Mouse (Mus musculus) T-helper 2 cell (primary cell): ENCODE data around the gene B3gnt9.

Experiments
- in situ Hi-C: fragments of 300-600 bp; cut with MboI, MseI; formaldehyde crosslinking; loops from one replicate; pipeline ENCODE4 v1.15.1; 2025; ENCODE audit warnings: high pct_unique_total_duplicates

Gene B3gnt9

DNA sequence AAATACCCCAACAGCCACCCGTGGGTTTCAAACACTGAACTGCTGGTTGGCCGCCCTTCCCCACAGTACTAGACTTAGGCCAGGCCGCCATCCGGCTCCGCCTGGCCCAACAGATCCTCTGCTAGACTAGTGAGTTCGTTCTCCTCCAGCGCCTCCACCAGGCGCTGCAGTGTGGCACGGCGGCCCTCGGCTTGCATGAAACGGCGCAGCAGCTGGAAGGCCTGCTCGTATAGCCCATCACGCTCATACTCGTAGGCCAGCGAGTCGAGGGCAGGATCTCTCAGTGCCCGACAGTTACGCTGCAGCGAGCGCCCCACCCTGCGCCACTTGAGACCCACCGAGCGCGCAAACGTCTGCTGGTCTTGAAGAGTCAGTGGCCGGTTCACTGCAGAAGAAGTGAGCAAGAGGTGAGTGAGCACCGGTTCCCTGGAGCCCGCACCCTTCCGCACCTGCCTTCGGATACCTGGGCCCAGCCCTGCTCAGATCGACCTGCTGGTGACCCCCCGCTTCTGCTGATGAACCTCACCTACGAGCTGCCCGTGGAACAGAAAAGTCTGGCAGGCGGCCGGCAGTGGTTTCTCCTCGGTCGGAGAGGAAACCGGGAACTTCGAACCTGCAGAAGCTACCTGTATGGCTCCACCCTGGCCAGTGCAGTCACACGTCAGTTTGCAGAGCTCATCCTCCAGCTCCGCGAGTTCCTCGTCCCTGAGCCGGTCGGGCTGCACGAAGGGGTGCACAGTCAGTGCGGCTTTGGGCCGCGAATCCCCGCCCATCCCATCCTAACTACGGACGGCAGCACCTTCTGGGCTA, 4.2 kb upstream of the B3gnt9 start:
- in situ Hi-C loops = no loop called here

DNA sequence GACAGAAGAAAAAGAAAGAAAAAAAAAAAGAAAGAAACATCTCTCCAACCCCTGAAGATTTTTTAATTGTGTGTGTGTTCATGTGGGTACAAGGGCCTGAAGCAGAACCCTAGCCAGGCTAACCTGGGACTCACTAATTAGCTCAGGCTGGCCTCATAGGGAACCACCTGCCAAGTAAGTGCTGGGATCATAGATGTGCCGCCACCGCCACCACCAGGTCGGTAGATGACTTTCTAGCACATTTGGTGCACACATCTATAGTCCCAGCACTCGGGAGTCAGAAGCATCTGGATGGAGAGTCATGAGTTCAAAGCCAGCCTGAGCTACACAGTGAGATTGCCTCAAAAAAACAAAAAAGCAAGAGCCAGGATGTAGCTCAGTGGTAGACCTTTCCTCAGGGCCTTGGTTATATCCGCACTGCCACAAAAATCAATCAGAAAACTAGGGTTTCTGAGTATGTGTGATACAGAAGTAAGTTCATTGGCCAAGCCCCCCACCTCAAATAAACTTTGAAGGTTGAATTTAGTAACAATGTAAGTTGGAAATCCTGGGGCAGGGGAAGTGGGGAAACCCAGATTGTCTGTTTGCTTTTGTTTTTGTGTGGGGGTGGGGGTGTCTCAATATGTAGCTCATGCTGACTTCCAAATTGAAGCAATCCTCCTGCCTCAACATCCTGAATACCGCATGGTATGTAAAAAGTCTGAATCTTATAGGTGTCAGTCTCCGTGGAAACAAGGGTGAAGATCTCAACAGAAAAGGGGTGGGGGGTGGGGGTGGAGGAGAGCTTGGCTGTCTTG, 2.6 kb upstream of the B3gnt9 start:
- in situ Hi-C loops = no loop called here

DNA sequence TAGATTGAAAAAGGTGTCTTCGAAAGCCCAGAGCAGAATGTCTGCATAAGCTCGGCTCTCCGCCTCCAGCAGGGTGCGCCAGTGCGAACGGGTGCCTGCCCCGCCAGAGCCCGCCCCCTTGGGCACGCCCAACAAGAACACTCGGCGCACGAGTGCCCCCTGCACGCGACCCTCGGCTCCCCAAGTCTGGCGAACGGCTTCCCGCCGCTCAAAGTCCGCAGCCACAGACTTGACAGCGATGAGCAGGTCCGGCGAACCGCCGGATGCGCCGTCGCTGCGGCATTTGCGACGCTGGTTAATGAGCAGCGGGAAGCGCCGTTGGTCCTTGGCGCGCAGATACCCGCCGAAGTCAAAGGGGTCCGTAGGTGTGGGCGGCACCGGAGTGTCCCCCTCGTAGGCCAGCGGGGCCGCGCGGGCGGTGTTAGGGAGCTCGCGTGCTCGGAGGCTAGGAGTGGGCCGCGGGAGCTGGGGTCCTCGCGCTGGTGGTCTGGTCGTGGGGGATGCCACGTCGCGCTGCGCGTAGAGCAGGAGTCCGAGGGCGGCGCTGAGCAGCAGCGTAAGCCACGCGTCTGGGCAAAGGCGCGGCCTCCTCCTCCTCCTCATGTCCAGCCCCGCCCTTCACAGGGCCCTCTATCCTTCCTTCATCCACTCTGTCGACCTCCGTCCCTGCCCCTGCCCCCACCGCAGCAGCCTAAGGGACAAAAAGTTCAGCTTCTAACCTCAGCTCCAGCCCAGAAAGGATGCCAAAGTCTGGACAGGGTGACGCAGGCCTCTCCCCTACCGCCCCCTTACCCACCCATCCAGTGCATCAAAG, 594 bp downstream of the B3gnt9 start:
- in situ Hi-C loops = no loop called here

DNA sequence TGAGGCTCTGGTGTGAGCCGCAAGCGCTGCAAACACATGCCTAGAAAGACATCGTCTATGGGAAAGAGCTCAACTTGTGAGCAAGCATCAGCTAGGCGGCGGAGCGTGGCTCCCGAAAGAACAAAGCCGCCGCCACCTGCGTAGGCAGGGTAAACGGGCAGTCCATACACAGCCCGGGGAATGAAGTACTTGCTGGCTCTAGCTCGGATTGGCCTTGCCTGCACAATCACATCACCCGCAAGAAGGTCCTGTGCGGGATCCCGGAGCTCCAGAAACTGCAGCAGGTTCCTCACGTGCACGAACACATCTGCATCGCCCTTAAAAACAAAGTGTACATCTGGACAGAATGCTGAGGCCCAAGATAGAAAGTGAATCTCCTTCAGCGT, 1.2 kb downstream of the B3gnt9 start:
- in situ Hi-C loops = no loop called here

DNA sequence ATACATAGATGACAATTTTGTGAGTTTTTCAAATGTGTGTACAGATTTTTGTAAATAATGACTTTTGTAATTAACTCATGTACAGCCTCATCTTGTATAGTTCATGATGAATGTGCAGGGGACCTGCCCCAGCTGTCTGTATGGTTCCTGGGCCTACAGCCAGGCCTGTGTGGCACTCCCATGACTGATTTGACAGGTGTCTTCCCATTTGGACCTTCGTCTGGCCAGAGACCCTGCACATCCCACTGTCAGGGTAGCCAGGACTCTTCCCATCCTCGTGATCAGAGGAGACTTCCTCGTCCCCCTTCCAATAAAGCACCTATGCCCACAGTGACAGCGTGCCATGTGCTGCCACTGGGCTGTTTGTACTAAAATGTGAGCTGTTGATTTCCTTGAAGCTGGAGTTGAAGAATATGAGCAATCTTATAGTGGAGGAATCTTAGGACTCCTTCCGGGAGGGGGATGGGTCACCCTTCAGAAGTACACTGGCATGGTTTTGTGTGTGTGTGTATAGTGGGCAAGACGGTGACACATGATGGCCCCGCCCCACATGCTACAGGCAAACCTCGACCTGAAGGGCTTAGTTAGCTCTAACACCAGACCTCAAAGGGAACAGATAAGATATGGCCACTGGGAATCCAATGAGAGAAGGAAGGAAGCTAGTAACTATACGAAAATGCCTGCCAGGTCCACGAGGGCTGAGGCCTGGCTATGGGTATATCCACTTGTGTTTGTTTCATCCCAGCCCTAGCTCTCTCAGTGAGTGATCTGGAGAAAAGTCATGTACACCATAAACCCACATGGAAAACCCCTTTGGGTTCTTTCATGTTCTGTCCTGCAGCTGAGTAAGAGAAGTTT, 2.0 kb downstream of the B3gnt9 start:
- in situ Hi-C loops = no loop called here

DNA sequence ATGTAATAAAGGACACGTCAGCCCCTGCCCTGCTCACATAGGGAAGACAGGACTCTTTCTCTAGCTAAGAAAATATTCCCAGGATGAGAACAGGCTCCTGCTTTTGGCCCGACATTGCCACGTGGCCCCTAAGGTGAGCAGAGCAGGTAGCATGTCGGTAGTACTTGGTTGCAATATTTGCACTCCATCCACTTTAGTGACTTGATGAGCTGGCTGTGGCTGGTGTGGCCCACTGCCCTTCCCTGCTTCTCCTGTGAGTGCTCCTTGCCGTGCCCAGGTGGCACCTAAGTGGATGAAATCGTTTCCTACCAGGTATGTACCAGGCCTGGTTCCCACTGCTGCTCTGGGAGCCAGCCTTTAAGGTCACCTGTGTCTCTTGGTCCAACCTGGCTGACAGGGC, 3.0 kb downstream of the B3gnt9 start:
- in situ Hi-C loops = no loop called here

DNA sequence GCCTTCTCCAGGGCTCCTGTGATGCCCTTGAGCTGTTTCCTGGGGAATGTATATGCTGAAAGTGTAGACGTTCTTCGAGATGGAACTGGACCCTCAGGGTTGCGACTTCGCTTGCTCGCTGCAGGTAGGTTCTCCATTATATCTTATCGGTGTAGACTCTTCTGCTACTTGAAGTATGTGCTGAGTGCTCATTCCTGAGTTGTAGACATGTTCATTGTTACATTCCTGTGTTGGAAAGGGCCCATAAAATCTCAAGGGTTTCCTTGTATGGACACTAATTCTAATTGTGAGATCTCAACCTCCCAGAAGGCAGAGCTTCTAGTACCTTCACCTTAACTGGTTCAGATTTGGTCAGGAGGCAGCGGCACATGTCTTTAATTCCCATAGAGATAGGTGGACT, 13.9 kb downstream of the B3gnt9 start:
- in situ Hi-C loops = no loop called here

- in situ Hi-C loops = loop anchor here (10.0 kb wide), 1 partner anchor 573 kb away; no protein-coding TSS in a partner anchor
These were observed 17.4 kb downstream of the B3gnt9 start for GRCm38 (mm10) chr8:105237442-105238142.

- in situ Hi-C loops = loop anchor here (10.0 kb wide), 1 partner anchor 570 kb away; no protein-coding TSS in a partner anchor
These were observed 19.7 kb downstream of the B3gnt9 start for GRCm38 (mm10) chr8:105235206-105235605.

- in situ Hi-C loops = loop anchor here (10.0 kb wide), 1 partner anchor 569 kb away; no protein-coding TSS in a partner anchor
These were observed 21.6 kb downstream of the B3gnt9 start for GRCm38 (mm10) chr8:105233126-105233935.

DNA sequence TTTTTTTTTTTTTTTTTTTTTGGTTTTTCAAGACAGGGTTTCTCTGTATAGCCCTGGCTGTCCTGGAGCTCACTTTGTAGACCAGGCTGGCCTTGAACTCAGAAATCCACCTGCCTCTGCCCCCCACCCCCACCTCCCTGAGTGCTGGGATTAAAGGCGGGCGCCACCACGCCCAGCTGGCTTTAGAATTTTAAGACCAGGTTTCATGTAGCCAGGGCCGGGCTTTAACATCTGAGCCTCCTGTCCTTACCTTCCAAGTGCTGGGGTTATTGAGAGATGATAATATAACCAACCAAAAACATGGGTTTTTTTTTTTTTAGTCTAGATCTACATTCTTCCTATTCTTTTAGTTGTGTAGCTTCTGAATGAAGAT, 22.6 kb downstream of the B3gnt9 start:
- in situ Hi-C loops = loop anchor here (10.0 kb wide), 1 partner anchor 568 kb away; no protein-coding TSS in a partner anchor

DNA sequence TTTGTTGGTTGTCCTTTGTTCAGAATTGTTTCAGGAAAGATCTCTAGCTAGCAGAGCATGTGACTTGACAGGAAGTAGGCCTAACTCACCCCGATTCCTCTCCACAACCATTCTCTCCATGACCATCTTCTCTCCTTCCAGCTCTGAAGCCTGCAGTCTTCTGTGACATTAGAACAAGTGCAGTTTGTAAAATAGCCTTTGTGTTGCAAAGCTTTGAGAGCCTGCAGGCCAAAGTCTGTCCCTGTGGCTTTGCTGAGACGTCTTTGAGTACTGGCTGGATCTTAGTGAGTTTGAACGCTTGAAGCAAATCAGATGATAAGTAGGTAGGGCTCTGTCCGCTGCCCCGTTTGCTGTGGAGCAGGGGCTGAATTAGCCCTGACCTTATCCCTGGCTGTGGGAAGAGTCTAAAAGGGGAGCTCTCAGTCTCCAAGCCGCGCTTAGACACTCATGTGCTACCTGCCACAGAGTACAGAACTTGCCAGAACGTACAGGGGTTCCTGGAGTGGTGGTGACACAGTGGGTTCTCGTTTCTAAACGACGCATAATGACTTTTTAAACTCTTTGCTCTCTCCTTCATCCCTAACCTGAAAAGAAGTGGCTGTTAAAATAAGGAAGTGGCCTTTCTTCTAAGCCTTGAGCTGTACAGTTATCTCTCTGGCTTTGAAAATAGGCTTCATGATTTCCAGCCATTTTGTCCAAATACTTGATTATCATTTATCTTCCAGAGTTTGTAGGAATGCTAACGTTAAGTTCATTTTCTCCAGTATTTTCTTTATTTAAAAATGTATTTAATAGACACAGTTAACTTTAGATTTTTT, 23.2 kb downstream of the B3gnt9 start:
- in situ Hi-C loops = loop anchor here (10.0 kb wide), 1 partner anchor 567 kb away; no protein-coding TSS in a partner anchor

DNA sequence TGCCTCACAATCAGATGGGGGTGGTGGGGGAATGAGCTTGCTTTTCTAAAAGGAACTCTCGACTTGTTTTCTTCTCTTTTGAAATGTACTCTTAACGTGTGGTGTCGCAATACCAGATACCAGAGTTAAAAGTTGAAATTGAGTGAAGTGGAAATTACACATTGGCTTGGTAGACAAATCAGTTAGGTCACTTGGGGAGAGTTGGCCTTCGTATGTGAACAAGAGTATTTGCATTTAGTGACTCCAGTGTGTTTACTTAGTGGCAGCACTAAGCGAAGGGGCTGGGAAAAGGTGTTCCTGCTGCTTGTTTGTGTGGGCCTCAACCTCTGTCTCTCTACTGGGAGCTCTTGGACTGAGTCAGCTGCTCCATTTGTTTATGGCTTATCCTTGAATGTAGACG, 29.0 kb downstream of the B3gnt9 start:
- in situ Hi-C loops = loop anchor here (5.0 kb wide), 1 partner anchor 54 kb away; the partner anchor contains the start of gene Cbfb

DNA sequence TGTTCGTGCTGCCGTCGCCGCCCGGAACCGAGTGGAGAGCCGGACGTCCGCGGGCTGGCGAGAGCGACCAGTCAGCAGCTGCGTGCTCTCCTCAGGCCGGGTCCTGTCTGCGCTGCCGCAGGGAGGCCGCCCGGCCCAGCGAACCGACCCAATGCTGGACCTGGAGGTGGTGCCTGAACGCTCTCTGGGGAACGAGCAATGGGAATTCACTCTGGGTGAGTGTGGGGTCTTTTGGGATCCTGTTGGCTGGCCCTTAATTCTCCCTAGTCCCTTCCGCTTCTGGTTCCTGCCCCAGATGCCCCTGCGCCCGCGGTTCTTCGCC, 29.7 kb downstream of the B3gnt9 start:
- in situ Hi-C loops = loop anchor here (5.0 kb wide), 1 partner anchor 53 kb away; the partner anchor contains the start of gene Cbfb

DNA sequence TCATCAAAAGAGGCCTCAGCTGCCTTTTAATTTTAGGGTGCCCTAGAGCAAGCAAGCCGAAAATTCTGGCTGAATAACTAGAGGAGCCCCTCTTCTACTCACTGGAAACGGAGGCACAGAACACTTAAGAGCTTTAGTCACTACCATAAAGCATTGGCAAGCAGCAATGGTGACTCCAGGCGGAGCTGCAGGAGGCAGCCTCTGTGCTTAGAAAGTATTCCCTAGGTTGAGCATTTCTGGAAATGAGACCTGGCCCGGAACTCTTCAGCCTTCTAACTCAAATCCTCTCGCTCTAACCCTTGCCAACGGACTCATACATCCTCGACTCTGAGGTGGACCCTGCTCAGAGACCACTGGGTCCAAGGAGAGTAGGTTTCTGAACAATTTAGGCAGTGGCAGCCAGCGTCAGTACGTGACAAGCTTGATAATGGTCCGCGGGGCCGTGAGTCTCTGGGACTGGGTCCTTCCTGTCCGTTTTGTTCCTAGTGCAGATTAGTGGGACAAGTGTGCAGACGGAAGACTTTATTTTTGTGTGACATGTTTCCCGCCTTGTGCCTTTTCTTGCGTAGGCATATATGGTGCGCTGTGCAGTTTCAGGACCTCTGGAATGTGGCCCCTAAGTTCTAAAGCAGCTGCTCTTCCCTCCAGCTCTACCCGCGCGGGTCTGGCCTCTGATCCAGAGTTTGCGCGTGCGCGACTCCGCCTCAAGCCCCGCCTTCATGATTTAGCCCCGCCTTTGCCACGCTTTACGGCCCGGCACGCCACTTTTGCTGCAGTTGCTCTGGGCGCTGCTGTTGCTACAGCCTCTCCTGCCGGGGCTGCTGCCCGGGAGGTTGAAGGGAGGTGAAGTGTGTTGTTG, 30.3 kb downstream of the B3gnt9 start, which contains the start of gene D230025D16Rik:
TSS of gene D230025D16Rik (plus strand) at position 733 of the 859 bp plus-strand sequence.
- in situ Hi-C loops = loop anchor here (5.0 kb wide), 1 partner anchor 52 kb away; the partner anchor contains the start of gene Cbfb

- in situ Hi-C loops = no loop called here
These were observed 31.1 kb downstream of the B3gnt9 start for GRCm38 (mm10) chr8:105223850-105224249.

- in situ Hi-C loops = loop anchor here (5.0 kb wide), 1 partner anchor 96 kb away; no protein-coding TSS in a partner anchor
These were observed 36.9 kb downstream of the B3gnt9 start for GRCm38 (mm10) chr8:105217926-105218522.
